ENCODE assay signal across 8 mouse cellular contexts in genomic region chr11:96829813-96830538, GRCm38 (mm10). TPM values are rescaled to one million over a fixed set of nuclear protein-coding genes. Genes with fewer than 3 reads are reported as not detected.
DNase-seq lines count a peak whose midpoint lies in the region; ATAC-seq and TF ChIP-seq lines count a peak whose summit lies in the region.

Gene Nfe2l1 (minus strand): TSS chr11:96829968.

- H3K27ac ChIP-seq in heart, embryonic 11.5 days (ENCODE audit: low read depth, low read length) = peak within 1 kb of the TSS; percentile 100
- H3K27ac ChIP-seq in kidney, embryonic 16.5 days (ENCODE audit: low read length) = peak within 1 kb of the TSS; percentile 100
- H3K27ac ChIP-seq in liver, adult 2 months (replicated peaks; ENCODE audit: insufficient read depth, low read depth, low read length) = peak within 1 kb of the TSS; percentile 92

- no peaks in the 10 kb centered on the region for H3K27me3 ChIP-seq in C2C12 (ENCODE audit: control insufficient read depth, insufficient read depth, insufficient read length)
- H3K27me3 ChIP-seq in erythroblast, embryonic 14.5 days (ENCODE audit: control insufficient read depth) = peaks cover 3% of the 10 kb centered on the region; the same call in 1 of the 2 replicates
- no peaks in the 10 kb centered on the region for H3K27me3 ChIP-seq in heart, embryonic 11.5 days (ENCODE audit: control insufficient read depth, insufficient read depth, low read length)
- H3K27me3 ChIP-seq in kidney, embryonic 16.5 days (ENCODE audit: insufficient read depth, low read length) = no peaks in the 10 kb centered on the region
- H3K27me3 ChIP-seq in liver, adult 2 months (ENCODE audit: control insufficient read depth, insufficient read depth, low read length) = no peaks in the 10 kb centered on the region
- H3K27me3 ChIP-seq in myocyte (ENCODE audit: control insufficient read depth, insufficient read depth, insufficient read length) = no peaks in the 10 kb centered on the region
- no peaks in the 10 kb centered on the region; the same call in 1 of the 2 replicates for H3K27me3 ChIP-seq in splenic B cell, adult 2 months (ENCODE audit: control insufficient read depth, insufficient read depth, low read length, poor library complexity, severe bottlenecking)

- peak within 1 kb of the TSS; percentile 97 for H3K9ac ChIP-seq in heart, embryonic 11.5 days (ENCODE audit: low read depth, low read length)
- H3K9ac ChIP-seq in kidney, embryonic 16.5 days (replicated peaks; ENCODE audit: low read length) = peak within 1 kb of the TSS; percentile 97
- peak within 1 kb of the TSS; percentile 91 for H3K9ac ChIP-seq in liver, adult 2 months (ENCODE audit: low read depth, low read length)

- H3K36me3 ChIP-seq in C2C12 (ENCODE audit: control insufficient read depth, insufficient read depth) (peaks cover 25% of the 10 kb centered on the region), myocyte (ENCODE audit: control insufficient read depth, insufficient read depth) (peaks cover 8% of the 10 kb centered on the region)
- H3K36me3 ChIP-seq in erythroblast, embryonic 14.5 days (ENCODE audit: control insufficient read depth) = peaks cover 33% of the 10 kb centered on the region
- peaks cover 12% of the 10 kb centered on the region for H3K36me3 ChIP-seq in heart, embryonic 11.5 days (ENCODE audit: control insufficient read depth, insufficient read depth, low read length)
- H3K36me3 ChIP-seq in kidney, embryonic 16.5 days (ENCODE audit: insufficient read depth, low read length) = peaks cover 16% of the 10 kb centered on the region; the same call in 1 of the 2 replicates
- peaks cover 3% of the 10 kb centered on the region; the same call in 1 of the 2 replicates for H3K36me3 ChIP-seq in liver, adult 2 months (ENCODE audit: control insufficient read depth, insufficient read depth, low read length)
- no peaks in the 10 kb centered on the region for H3K36me3 ChIP-seq in splenic B cell, adult 2 months (ENCODE audit: control insufficient read depth, insufficient read depth, low read length, poor library complexity, severe bottlenecking)

- peak; percentile 100 for DNase-seq in brain, embryonic 14.5 days (ENCODE audit: low read depth)
- peak; percentile 98 for DNase-seq in liver, adult 2 months (ENCODE audit: extremely low read depth, low read depth, low spot score)
- peak; percentile 98 for DNase-seq in splenic B cell, adult 2 months (ENCODE audit: low read depth, low spot score)

- H3K4me3 ChIP-seq in C2C12 (ENCODE audit: insufficient read depth, poor library complexity, severe bottlenecking) (peak within 1 kb of the TSS; percentile 78), myocyte (peak within 1 kb of the TSS; percentile 93)
- H3K4me3 ChIP-seq in erythroblast, embryonic 14.5 days (replicated peaks) = peak within 1 kb of the TSS; percentile 88
- peak within 1 kb of the TSS; percentile 94 for H3K4me3 ChIP-seq in heart, embryonic 11.5 days (ENCODE audit: low read depth, low read length)
- peak within 1 kb of the TSS; percentile 92 for H3K4me3 ChIP-seq in kidney, embryonic 16.5 days (ENCODE audit: low read length)
- peak within 1 kb of the TSS; percentile 77 for H3K4me3 ChIP-seq in liver, adult 2 months (ENCODE audit: insufficient read depth, low read depth, low read length)

- H3K79me3 ChIP-seq in C2C12 (ENCODE audit: low read depth) = peaks cover 43% of the 10 kb centered on the region

- H3ac ChIP-seq in C2C12 (ENCODE audit: control insufficient read depth, insufficient read length, low read depth) = peak within 1 kb of the TSS; percentile 93
- H3ac ChIP-seq in myocyte (ENCODE audit: control insufficient read depth, insufficient read length) = peak within 1 kb of the TSS; percentile 77

- peaks cover 44% of the 10 kb centered on the region for H3K79me2 ChIP-seq in C2C12 (ENCODE audit: control insufficient read depth, insufficient read depth)
- peaks cover 24% of the 10 kb centered on the region; the same call in 1 of the 2 replicates for H3K79me2 ChIP-seq in liver, adult 2 months (ENCODE audit: control insufficient read depth, insufficient read depth, low read length)
- H3K79me2 ChIP-seq in myocyte (ENCODE audit: control insufficient read depth, insufficient read depth) = peaks cover 44% of the 10 kb centered on the region

- peak; percentile 98 for TF ChIP-seq POLR2A in brain, embryonic 14.5 days (IDR thresholded peaks at IDR 0.05; ENCODE audit: borderline replicate concordance, extremely low read depth, insufficient read depth, insufficient read length, poor library complexity, severe bottlenecking)
- peak; percentile 43; the same call in 1 of the 2 replicates for TF ChIP-seq POLR2A in liver, adult 2 months (IDR thresholded peaks at IDR 0.05; ENCODE audit: extremely low read depth, insufficient read depth, low read length)
- peak; percentile 63 for TF ChIP-seq POLR2A in myocyte (IDR thresholded peaks at IDR 0.05; ENCODE audit: insufficient read length, low read depth)

- under 1% methylated on average over 51 of the region's 51 CpGs for WGBS in heart, embryonic 11.5 days (ENCODE audit: insufficient replicate concordance)
- under 1% methylated on average over 48 of the region's 51 CpGs for WGBS in kidney, embryonic 16.5 days
- under 1% methylated on average over 51 of the region's 51 CpGs for WGBS in liver, adult 2 months

- H3K4me1 ChIP-seq in erythroblast, embryonic 14.5 days (ENCODE audit: control insufficient read depth) = peaks cover 57% of the 10 kb centered on the region
- H3K4me1 ChIP-seq in heart, embryonic 11.5 days (ENCODE audit: control insufficient read depth, insufficient read depth, low read length) = peaks cover 33% of the 10 kb centered on the region
- H3K4me1 ChIP-seq in kidney, embryonic 16.5 days (ENCODE audit: insufficient read depth, low read length) = peaks cover 50% of the 10 kb centered on the region
- peaks cover 27% of the 10 kb centered on the region for H3K4me1 ChIP-seq in liver, adult 2 months (ENCODE audit: control insufficient read depth, insufficient read depth, low read length)

- peak; percentile 97 for ATAC-seq in heart, embryonic 11.5 days (replicated peaks; ENCODE audit: insufficient number of reproducible peaks, low FRiP score, low TSS enrichment)
- ATAC-seq in kidney, embryonic 16.5 days (ENCODE audit: low FRiP score, low TSS enrichment) = peak; percentile 99

- no peaks in the 10 kb centered on the region for H3K9me3 ChIP-seq in erythroblast, embryonic 14.5 days (ENCODE audit: control insufficient read depth, low read length)
- no peaks in the 10 kb centered on the region for H3K9me3 ChIP-seq in heart, embryonic 11.5 days (replicated peaks; ENCODE audit: control insufficient read depth, low read length)
- H3K9me3 ChIP-seq in kidney, embryonic 16.5 days (ENCODE audit: low read length) = no peaks in the 10 kb centered on the region

- H3K4me2 ChIP-seq in heart, embryonic 11.5 days = peak within 1 kb of the TSS; percentile 85
- H3K4me2 ChIP-seq in kidney, embryonic 16.5 days (replicated peaks; ENCODE audit: low read depth, low read length) = peak within 1 kb of the TSS; percentile 94
- peak within 1 kb of the TSS; percentile 96 for H3K4me2 ChIP-seq in myocyte (ENCODE audit: low read depth)

- TF ChIP-seq CTCF in C2C12 (IDR thresholded peaks at IDR 0.05; ENCODE audit: control insufficient read depth, insufficient read depth, insufficient read length) = no peak
- no peak for TF ChIP-seq CTCF in brain, embryonic 14.5 days (IDR thresholded peaks at IDR 0.05; ENCODE audit: borderline replicate concordance, extremely low read depth, insufficient read depth, insufficient read length)
- no peak for TF ChIP-seq CTCF in liver, adult 2 months (IDR thresholded peaks at IDR 0.05; ENCODE audit: low read depth, low read length)

TF ChIP-seq in C2C12, 6 proteins besides CTCF, POLR2A, EP300 and RAD21:
- TF ChIP-seq FOSL1 (IDR thresholded peaks at IDR 0.05; ENCODE audit: insufficient read depth, low read length, poor library complexity, severe bottlenecking) (no peak), MAX (IDR thresholded peaks at IDR 0.05) (peak; percentile 89), USF1 (IDR thresholded peaks at IDR 0.05; ENCODE audit: low read depth) (peak; percentile 27)

TF ChIP-seq in myocyte, 11 proteins besides CTCF, POLR2A, EP300 and RAD21:
- TF ChIP-seq MAX (IDR thresholded peaks at IDR 0.05; ENCODE audit: low read depth) (no peak), REST (IDR thresholded peaks at IDR 0.05; ENCODE audit: insufficient read depth, insufficient read length) (no peak), MYOD1 (IDR thresholded peaks at IDR 0.05; ENCODE audit: control insufficient read depth in 1 of 3, insufficient read length in 2 of 3, low read depth in 2 of 3) (no peak), POLR2AphosphoS2 (IDR thresholded peaks at IDR 0.05; ENCODE audit: insufficient read length, low read depth) (peak; percentile 63), TCF12 (IDR thresholded peaks at IDR 0.05; ENCODE audit: insufficient read depth, poor library complexity, severe bottlenecking) (no peak), SRF (IDR thresholded peaks at IDR 0.05; ENCODE audit: control insufficient read depth, insufficient read length, low read depth) (peak; percentile 6), USF1 (IDR thresholded peaks at IDR 0.05; ENCODE audit: low read depth) (peak; percentile 21)

RNA-seq across cellular contexts. Expression of gene Nfe2l1, which starts in this region (rescaled TPM):
- polyA plus RNA-seq in C2C12 (2012; fragmentation: generic; extraction: Trizol) (89.3 TPM), myocyte (2012; fragmentation: generic; extraction: Trizol) (518 TPM)
- 89.1 and 102 TPM in 2 replicates for polyA plus RNA-seq in brain, embryonic 14.5 days (2012; rRNA removed)
- polyA plus RNA-seq in erythroblast, embryonic 14.5 days (2012) = 3.7 and 4.6 TPM in 2 replicates
- polyA plus RNA-seq in heart, embryonic 11.5 days (2014; fragmentation: Nextera tagmentation; extraction: Ambion mirVana) = 36.5 and 44.0 TPM in 2 replicates
- polyA plus RNA-seq in kidney, embryonic 16.5 days (2015; fragmentation: Nextera tagmentation; extraction: Ambion mirVana) = 93.9 and 96.8 TPM in 2 replicates
- 41.3 and 45.0 TPM in 2 replicates for total RNA-seq in liver, adult 2 months (2014; rRNA removed)
- 106 and 107 TPM in 2 replicates for polyA plus RNA-seq in liver, adult 2 months (2012; rRNA removed)

Comparison
In these comparisons a context has a peak if more than half of its experiments do, and no peak if none do; other contexts are left out.
1. Peak in every context shown above with its lines: DNase-seq, ATAC-seq, H3K4me3 ChIP-seq and H3K27ac ChIP-seq.
2. POLR2A ChIP-seq: peak in every context shown above with its lines; median percentile 98 in brain, embryonic 14.5 days; 63 in myocyte; 43 in liver, adult 2 months.